In genomic region chr13:83722791-83723190, GRCm38 (mm10) we compare ENCODE assay signal across 10 mouse cellular contexts.
A peak's percentile ranks its signal among the peaks of the same experiment; 100 is the strongest.
DNase-seq lines count a peak whose midpoint lies in the region; ATAC-seq and TF ChIP-seq lines count a peak whose summit lies in the region.
"Had no signal": no experiment of that assay in that cellular context is flagged by ENCODE, and none has a peak within 500 bp of the region (broad histone marks: within the 10 kb centered on the region; RNA-seq: fewer than 3 reads in every experiment).

No protein-coding gene starts in this region.

- DNase-seq in brain, embryonic 14.5 days (ENCODE audit: low read depth) = peak; percentile 76
- no peak for DNase-seq in embryonic facial prominence, embryonic 10.5 days (ENCODE audit: low spot score)
- DNase-seq in gastrocnemius, postnatal 25 days = no peak
- DNase-seq in thymus, postnatal 0 days (ENCODE audit: low spot score) = no peak
- DNase-seq in spleen, adult 18-20 months = no peak
- DNase-seq: thymus, postnatal 14 days had no signal

- H3K4me3 ChIP-seq in embryonic facial prominence, embryonic 10.5 days = peak overlapping the region; percentile 54
- H3K4me3 ChIP-seq in hindbrain, embryonic 13.5 days = peak overlapping the region; percentile 79
- peak overlapping the region; percentile 52 for H3K4me3 ChIP-seq in midbrain, embryonic 16.5 days (ENCODE audit: low read depth, low read length)
- H3K4me3 ChIP-seq: kidney, embryonic 15.5 days; liver, embryonic 12.5 days had no signal

- no peaks in the 10 kb centered on the region for H3K36me3 ChIP-seq in embryonic facial prominence, embryonic 10.5 days (replicated peaks)
- H3K36me3 ChIP-seq in hindbrain, embryonic 13.5 days = no peaks in the 10 kb centered on the region
- no peaks in the 10 kb centered on the region for H3K36me3 ChIP-seq in midbrain, embryonic 16.5 days (ENCODE audit: control insufficient read depth, insufficient read depth, low read length)
- H3K36me3 ChIP-seq: kidney, embryonic 15.5 days; liver, embryonic 12.5 days had no signal

- H3K4me1 ChIP-seq in embryonic facial prominence, embryonic 10.5 days = peaks cover 11% of the 10 kb centered on the region
- H3K4me1 ChIP-seq in hindbrain, embryonic 13.5 days (replicated peaks) = peaks cover 11% of the 10 kb centered on the region
- H3K4me1 ChIP-seq in midbrain, embryonic 16.5 days (ENCODE audit: control insufficient read depth, insufficient read depth, low read length) = no peaks in the 10 kb centered on the region
- H3K4me1 ChIP-seq: liver, embryonic 12.5 days had no signal

- no peak for TF ChIP-seq POLR2A in brain, embryonic 14.5 days (IDR thresholded peaks at IDR 0.05; ENCODE audit: borderline replicate concordance, extremely low read depth, insufficient read depth, insufficient read length, poor library complexity, severe bottlenecking)

- H3K27me3 ChIP-seq in embryonic facial prominence, embryonic 10.5 days (replicated peaks; ENCODE audit: low read depth, poor library complexity, severe bottlenecking) = peaks cover 100% of the 10 kb centered on the region
- H3K27me3 ChIP-seq in hindbrain, embryonic 13.5 days = peaks cover 10% of the 10 kb centered on the region; the same call in 1 of the 2 replicates
- H3K27me3 ChIP-seq in midbrain, embryonic 16.5 days (ENCODE audit: control insufficient read depth, insufficient read depth, low read depth, low read length) = no peaks in the 10 kb centered on the region

- ATAC-seq in hindbrain, embryonic 13.5 days (ENCODE audit: low FRiP score) = no peak
- ATAC-seq in midbrain, embryonic 16.5 days = no peak
- ATAC-seq: liver, embryonic 12.5 days had no signal

- peak overlapping the region; percentile 72 for H3K4me2 ChIP-seq in hindbrain, embryonic 13.5 days
- peak overlapping the region; percentile 63 for H3K4me2 ChIP-seq in midbrain, embryonic 16.5 days (ENCODE audit: low read length)
- H3K4me2 ChIP-seq: kidney, embryonic 15.5 days; liver, embryonic 12.5 days had no signal

- H3K27ac ChIP-seq in embryonic facial prominence, embryonic 10.5 days (replicated peaks) = no peak overlapping the region
- H3K27ac ChIP-seq in hindbrain, embryonic 13.5 days = peak overlapping the region; percentile 99
- peak overlapping the region; percentile 97 for H3K27ac ChIP-seq in midbrain, embryonic 16.5 days (ENCODE audit: low read length)
- H3K27ac ChIP-seq: kidney, embryonic 15.5 days; liver, embryonic 12.5 days had no signal

- no peaks in the 10 kb centered on the region for H3K9me3 ChIP-seq in embryonic facial prominence, embryonic 10.5 days
- no peaks in the 10 kb centered on the region for H3K9me3 ChIP-seq in hindbrain, embryonic 13.5 days
- no peaks in the 10 kb centered on the region for H3K9me3 ChIP-seq in midbrain, embryonic 16.5 days (replicated peaks; ENCODE audit: control insufficient read depth, low read length, poor library complexity, severe bottlenecking)
- H3K9me3 ChIP-seq: kidney, embryonic 15.5 days; liver, embryonic 12.5 days had no signal

- H3K9ac ChIP-seq in hindbrain, embryonic 13.5 days = peak overlapping the region; percentile 94
- peak overlapping the region; percentile 84 for H3K9ac ChIP-seq in midbrain, embryonic 16.5 days (ENCODE audit: low read depth, low read length)
- H3K9ac ChIP-seq: kidney, embryonic 15.5 days; liver, embryonic 12.5 days had no signal

- TF ChIP-seq CTCF in brain, embryonic 14.5 days (IDR thresholded peaks at IDR 0.05; ENCODE audit: borderline replicate concordance, extremely low read depth, insufficient read depth, insufficient read length) = no peak

- WGBS in embryonic facial prominence, embryonic 10.5 days = 5% methylated on average over 3 of the region's 3 CpGs
- WGBS in hindbrain, embryonic 13.5 days = 4% methylated on average over 3 of the region's 3 CpGs
- 15% methylated on average over 3 of the region's 3 CpGs for WGBS in midbrain, embryonic 16.5 days
